Mouse (Mus musculus) ovary, adult 18-20 months (tissue): ENCODE data around the gene Nudt17.
A peak's percentile ranks its signal among the peaks of the same experiment; 100 is the strongest.
"Not testable (repeated sequence)": the region's sequence is repeated elsewhere in the genome, so short reads cannot be mapped to it uniquely, and the experiment has no call there.

Experiments
- DNase-seq: peaks from one replicate; pipeline ENCODE4 v3.0.0; 2022; ENCODE audit warnings: low spot score, mixed read lengths

The Nudt17 gene

GRCm38 (mm10) chr3:96701003-96701402, 7.4 kb downstream of the Nudt17 start:
- DNase-seq: no peak

- DNase-seq: no peak
Observed at GRCm38 (mm10) chr3:96700376-96700775, 8.0 kb downstream of the Nudt17 start.

- DNase-seq: no peak
Observed at GRCm38 (mm10) chr3:96698993-96699690, 9.2 kb downstream of the Nudt17 start.

- peak; percentile 88 for DNase-seq
Observed at GRCm38 (mm10) chr3:96696766-96697732, 11.3 kb downstream of the Nudt17 start.

GRCm38 (mm10) chr3:96696198-96696765, 12.1 kb downstream of the Nudt17 start, which contains the start of gene Pias3:
Gene Pias3, plus strand, starts transcription at chr3:96696384.
- DNase-seq: peak; percentile 86

GRCm38 (mm10) chr3:96693579-96693978, 14.8 kb downstream of the Nudt17 start:
- no peak for DNase-seq

GRCm38 (mm10) chr3:96692506-96692905, 15.9 kb downstream of the Nudt17 start:
- DNase-seq: no peak

GRCm38 (mm10) chr3:96690298-96690697, 18.1 kb downstream of the Nudt17 start:
- DNase-seq: no peak

- DNase-seq: no peak
Observed at GRCm38 (mm10) chr3:96688854-96689253, 19.5 kb downstream of the Nudt17 start.

- not testable (repeated sequence) for DNase-seq
Observed at GRCm38 (mm10) chr3:96686057-96686456, 22.3 kb downstream of the Nudt17 start.

GRCm38 (mm10) chr3:96684822-96685156, 23.6 kb downstream of the Nudt17 start:
- DNase-seq: no peak

GRCm38 (mm10) chr3:96684151-96684821, 24.1 kb downstream of the Nudt17 start:
- peak; percentile 83 for DNase-seq

GRCm38 (mm10) chr3:96683496-96683895, 24.9 kb downstream of the Nudt17 start:
- DNase-seq: no peak

- no peak for DNase-seq
Observed at GRCm38 (mm10) chr3:96680269-96680956, 27.9 kb downstream of the Nudt17 start.

- no peak for DNase-seq
Observed at GRCm38 (mm10) chr3:96679159-96679674, 29.1 kb downstream of the Nudt17 start.

GRCm38 (mm10) chr3:96678456-96678855, 29.9 kb downstream of the Nudt17 start:
- no peak for DNase-seq

- DNase-seq: no peak
Observed at GRCm38 (mm10) chr3:96675690-96676089, 32.7 kb downstream of the Nudt17 start.

GRCm38 (mm10) chr3:96675171-96675570, 33.2 kb downstream of the Nudt17 start:
- DNase-seq: no peak

- DNase-seq: no peak
Observed at GRCm38 (mm10) chr3:96674442-96674841, 33.9 kb downstream of the Nudt17 start.

- DNase-seq: no peak
Observed at GRCm38 (mm10) chr3:96673514-96673913, 34.8 kb downstream of the Nudt17 start.

- DNase-seq: no peak
Observed at GRCm38 (mm10) chr3:96671519-96671918, 36.8 kb downstream of the Nudt17 start.
